Mouse (Mus musculus) gastrocnemius, postnatal 10 days (tissue): ENCODE data around the gene Sptssa. TPM values are rescaled to one million over a fixed set of nuclear protein-coding genes. Genes with fewer than 3 reads are reported as not detected.

ENCODE experiments used
- DNase-seq: peaks from one replicate; pipeline ENCODE4 v3.0.0; 2021; ENCODE audit warnings: mixed read lengths
- total RNA-seq, 2 experiments: library from RNA; stranded (reverse); gene quantifications; 2 replicates each; pipeline ENCODE4 v1.2.3; 2021

Sptssa gene
- total RNA-seq, 2 experiments from 2014 or later, result 31.8 to 33.7 TPM

DNA sequence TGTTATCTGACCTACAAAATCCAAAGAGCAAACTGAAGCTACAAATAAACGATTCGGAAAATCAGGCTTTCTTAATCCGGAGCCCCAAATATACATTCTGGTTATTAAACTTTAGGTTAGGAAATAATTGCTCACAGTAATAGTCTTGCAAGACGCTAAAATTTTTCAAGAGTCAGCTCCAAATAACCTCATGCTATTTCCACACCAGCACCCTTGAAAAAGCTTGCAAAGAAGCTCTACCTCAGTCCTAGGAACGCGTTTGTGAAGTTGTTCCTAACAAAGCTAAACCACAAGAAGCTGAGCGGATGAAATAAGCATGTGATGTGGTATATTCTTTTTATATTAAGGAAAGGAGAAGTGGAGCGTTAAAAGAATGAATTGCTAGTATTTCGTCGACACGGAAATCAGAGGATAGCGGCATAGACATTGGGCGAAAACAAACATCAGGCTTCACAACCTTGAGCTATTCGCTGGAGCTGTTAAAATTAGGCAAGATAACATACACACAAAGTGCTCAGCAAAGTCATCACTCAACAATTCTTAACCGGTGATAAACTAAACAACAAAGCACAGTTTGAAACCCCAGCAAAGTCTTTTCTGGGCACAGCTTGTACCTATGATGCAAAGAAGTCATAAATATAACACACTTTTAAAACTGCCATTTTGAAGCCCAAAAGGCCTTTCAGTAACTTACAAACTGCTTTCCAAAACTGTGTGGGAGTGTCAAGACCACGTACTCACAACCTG lies 908 bp downstream of the Sptssa start:
- DNase-seq, result no peak

- no peak for DNase-seq
Measured at GRCm38 (mm10) chr12:54654741-54655140, 1.6 kb downstream of the Sptssa start.

DNA sequence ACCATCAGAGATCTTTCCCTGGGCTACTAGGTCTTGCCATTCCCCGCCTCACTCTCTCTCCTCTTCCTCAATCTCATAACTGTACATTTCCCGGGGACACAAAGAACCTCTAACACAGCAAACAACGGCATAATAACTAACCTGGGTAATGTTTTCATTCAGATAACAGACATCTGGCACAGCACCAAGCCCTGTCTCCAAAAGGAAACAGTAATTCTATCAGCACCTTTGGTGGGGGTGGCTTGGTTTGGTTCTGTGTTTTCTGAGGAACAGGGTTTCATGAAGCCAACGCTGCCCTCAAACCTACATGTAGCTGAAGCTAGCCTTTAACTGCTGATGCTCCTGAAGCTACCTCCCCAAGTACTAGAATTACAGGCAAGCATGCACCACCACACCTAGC lies 2.2 kb downstream of the Sptssa start:
- DNase-seq, result no peak

DNA sequence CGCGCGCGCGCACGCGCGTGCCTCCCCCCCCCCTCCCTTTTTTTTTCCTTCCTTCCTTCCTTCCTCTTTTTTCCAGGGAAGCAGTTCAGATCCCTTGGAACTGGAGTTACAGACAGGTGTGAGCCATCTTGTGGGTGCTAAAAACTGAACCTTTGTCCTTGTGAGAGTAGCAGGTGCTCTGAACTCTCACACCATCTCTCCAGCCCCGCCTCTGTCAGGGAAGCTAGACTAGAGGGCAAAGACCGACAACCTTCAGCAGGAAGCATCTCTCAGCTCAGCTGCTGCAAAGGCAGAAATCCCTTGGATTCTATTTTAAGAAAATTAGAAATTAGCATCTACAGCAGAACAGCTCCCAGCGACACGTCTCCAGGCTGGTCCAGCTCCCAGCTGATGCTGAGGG lies 4.0 kb downstream of the Sptssa start:
- DNase-seq, result no peak

- DNase-seq, result no peak
Measured at GRCm38 (mm10) chr12:54651820-54652219, 4.6 kb downstream of the Sptssa start.

- DNase-seq, result no peak
Measured at GRCm38 (mm10) chr12:54651158-54651557, 5.2 kb downstream of the Sptssa start.

DNA sequence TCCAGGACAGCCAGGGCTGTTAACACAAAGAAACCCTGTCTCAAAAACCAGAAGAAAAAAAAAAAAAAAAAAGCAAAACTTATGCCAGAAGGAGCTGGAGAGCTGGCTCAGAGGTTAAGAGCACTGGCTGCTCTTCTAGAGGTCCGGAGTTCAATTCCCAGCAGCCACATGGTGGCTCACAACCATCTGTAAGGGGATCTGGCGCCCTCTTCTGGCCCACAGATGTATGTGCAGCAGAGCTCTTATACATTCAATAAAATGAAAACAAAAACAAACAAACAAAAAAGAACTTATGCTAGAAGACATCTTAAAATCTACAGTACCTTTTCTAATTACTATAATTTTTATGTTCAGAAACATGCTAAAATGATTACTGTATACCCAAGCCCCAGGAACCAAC lies 11.4 kb downstream of the Sptssa start:
- no peak for DNase-seq

GRCm38 (mm10) chr12:54643320-54643892 lies 13.0 kb downstream of the Sptssa start:
- DNase-seq, result no peak

DNA sequence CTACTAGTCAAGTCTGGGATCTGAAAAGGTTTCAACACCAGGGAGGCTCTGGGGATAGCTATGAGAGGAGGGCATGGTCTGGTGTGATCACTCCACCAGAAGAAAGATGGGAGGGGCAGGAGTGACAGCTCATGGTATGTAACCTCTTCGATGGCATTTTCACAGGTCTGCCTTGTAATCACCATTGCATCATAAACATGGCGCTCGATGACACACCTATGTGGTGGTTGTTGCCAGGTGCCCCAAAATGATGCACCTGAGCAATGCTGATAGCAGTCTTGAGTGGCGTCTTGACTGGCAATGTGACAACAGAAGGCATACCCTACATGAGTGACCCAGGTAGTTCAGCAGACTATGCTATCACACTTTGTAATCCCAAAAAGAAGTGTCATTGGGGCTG lies 15.0 kb downstream of the Sptssa start:
- DNase-seq, result no peak

DNA sequence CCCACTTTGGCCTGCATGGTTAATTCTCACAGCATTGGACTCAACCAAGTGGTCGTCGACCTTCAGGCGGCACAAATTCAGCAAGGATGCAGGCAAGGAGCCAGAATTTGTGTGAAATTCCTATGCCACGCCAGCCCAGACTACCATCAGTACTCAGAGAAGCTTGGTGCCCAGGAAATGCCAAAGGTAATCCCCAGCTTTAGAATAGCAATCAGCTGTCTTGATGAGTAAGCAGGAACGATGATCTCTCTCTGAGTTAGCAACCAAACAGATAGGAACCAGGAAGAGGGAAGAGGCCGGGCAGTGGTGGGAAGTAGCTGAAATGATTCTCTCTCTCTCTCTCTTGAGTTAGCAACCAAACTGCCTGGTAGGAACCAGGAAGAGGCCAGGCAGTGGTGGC lies 16.1 kb downstream of the Sptssa start:
- DNase-seq, result no peak

DNA sequence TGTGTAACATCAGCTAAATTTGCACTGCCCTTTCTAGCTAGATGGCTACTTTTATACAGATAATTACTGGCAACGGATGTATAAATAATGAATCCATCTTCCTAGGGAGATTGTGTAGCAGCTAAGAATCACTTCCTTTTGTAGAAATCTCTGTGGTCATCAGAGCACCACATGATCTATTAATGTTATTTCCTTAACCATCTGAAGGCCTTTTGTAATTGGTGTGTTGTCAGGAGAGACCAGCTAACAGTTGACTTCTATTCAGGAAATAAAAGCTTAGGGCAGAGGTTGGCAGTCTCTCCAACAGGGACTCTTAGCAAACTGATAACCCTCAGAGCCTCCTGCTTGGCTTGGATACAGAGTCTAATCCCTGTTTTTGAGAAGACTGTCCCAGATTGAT lies 19.3 kb downstream of the Sptssa start:
- no peak for DNase-seq

DNA sequence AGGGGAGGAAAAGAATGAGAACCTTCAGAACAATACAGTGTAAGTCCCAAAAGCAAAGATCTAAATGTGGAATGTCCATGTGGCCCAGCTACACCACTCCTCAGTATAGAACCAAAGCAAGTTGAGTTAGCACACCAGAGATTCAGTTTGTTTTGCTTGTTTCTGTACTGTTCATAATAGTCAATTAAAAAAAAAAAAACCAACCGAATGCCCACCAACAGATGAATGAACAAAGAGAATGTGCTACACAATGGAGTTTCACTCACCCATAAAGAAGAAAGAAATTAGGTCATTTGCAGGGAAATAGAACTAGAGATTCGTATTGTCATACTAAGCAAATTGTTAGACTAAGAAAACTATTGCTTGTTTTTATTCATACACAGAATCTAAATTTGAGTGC lies 24.2 kb downstream of the Sptssa start:
- no peak for DNase-seq

DNA sequence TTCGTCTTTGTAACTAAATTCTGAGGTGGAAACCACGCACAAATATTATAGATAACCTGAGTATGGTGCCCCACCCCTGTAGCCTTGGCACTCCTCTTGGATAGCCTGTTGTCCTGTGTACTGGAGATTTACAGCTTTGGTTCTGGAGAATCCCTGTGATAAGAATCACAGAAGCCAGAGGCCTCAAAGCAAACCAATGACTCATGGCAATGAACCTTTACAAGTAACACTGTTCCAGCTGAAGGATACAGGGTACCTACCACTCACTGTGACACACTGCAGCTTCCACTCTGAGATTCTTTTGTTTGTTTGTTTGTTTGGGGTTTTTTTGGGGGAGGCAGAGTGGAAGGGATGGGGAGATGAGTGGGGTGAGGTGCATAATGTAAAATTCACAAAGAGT lies 34.4 kb downstream of the Sptssa start:
- no peak for DNase-seq

- no peak for DNase-seq
Measured at GRCm38 (mm10) chr12:54620042-54620705, 36.2 kb downstream of the Sptssa start.

- DNase-seq, result no peak
Measured at GRCm38 (mm10) chr12:54608988-54609387, 47.4 kb downstream of the Sptssa start.

- DNase-seq, result no peak
Measured at GRCm38 (mm10) chr12:54605203-54605602, 51.2 kb downstream of the Sptssa start.

DNA sequence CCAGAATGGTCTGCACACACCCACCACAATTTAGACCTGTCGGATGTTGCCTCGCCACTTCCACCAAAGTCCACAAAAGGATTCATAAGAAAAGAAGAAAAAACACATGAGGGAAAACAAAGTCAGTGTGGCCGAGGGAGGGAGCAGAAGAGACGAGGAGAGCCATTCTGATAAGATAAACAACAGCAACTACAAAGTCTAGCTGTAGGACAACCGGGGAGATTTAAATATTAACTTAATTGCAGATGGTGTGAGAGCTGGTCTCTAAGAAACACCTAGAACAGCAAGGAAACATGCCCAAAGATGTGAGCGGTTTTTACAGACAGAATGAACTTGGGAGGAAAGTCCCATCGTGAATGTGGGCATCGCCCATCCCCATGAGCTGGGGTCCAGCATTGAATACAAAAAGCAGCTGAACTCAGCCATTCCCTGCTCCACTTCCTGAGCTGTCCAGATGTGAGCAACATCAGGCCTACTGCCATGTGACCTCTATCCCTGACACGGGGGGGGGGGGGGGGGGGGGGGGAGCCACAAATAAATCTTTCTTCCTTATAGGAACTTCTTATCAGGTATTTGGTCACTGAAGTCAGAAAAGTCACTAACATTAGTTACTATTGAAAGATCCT lies 52.7 kb downstream of the Sptssa start:
- no peak for DNase-seq

GRCm38 (mm10) chr12:54600482-54600881 lies 55.9 kb downstream of the Sptssa start:
- DNase-seq, result no peak

DNA sequence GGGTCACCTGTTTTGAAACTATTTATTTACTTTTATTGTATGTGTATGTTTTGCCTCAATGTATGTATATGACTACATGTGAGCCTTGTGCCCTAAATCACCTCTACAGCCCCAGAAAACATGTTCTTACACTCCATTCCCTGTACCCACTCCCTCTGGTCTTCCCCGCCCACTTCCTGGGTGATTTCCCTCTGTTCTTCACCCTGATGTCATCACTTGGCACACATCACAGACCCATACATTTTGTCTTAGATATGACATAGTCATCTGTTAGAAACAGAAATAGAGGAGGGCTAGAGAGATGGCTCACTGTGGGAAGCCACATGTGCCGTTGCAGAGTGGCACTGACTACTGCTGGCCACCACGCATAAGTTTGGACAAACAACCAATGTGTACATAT lies 58.0 kb downstream of the Sptssa start:
- DNase-seq, result no peak

- DNase-seq, result no peak
Measured at GRCm38 (mm10) chr12:54596715-54597114, 59.7 kb downstream of the Sptssa start.
